Mouse (Mus musculus) megakaryocyte, embryonic 14.5 days (primary cell): ENCODE measurements around the gene Hamp. TPM values are rescaled to one million over a fixed set of nuclear protein-coding genes. Genes with fewer than 3 reads are reported as not detected.
"Not testable (repeated sequence)": the region's sequence is repeated elsewhere in the genome, so short reads cannot be mapped to it uniquely, and the experiment has no call there.

Experiments used
- H3K27me3 ChIP-seq: replicated peaks from 2 replicates; pipeline ENCODE3; 2012; ENCODE audit warnings: inconsistent platforms
- H3K36me3 ChIP-seq: replicated peaks from 2 replicates; pipeline ENCODE3; 2012; ENCODE audit warnings: low read length, inconsistent platforms, mixed read lengths
- H3K4me1 ChIP-seq: 2 replicates; pipeline ENCODE4 v1.6.1; 2012; ENCODE audit warnings: inconsistent platforms
- H3K4me3 ChIP-seq: replicated peaks from 2 replicates; pipeline ENCODE3; 2012; ENCODE audit warnings: moderate library complexity, mild to moderate bottlenecking, inconsistent platforms
- H3K9me3 ChIP-seq: 2 replicates; pipeline ENCODE4 v1.6.1; 2012; ENCODE audit warnings: inconsistent platforms
- FLI1 ChIP-seq: IDR thresholded peaks from 2 replicates; pipeline ENCODE4 v1.6.1; 2012; ENCODE audit warnings: low read length, inconsistent platforms, mixed read lengths
- GATA1 ChIP-seq: IDR thresholded peaks from 3 replicates; pipeline ENCODE4 v1.6.1; 2012; ENCODE audit warnings: mixed read lengths, low read length, inconsistent platforms, borderline replicate concordance
- polyA plus RNA-seq: library from polyadenylated mRNA; stranded (reverse); fragments of >175 nt; gene quantifications from 2 replicates; pipeline ENCODE4 v1.2.3, GENCODE M21; 2012; ENCODE audit warnings: low replicate concordance; ENCODE audit not compliant: insufficient read depth

The Hamp gene
- polyA plus RNA-seq, 1 experiment, result not detected

DNA sequence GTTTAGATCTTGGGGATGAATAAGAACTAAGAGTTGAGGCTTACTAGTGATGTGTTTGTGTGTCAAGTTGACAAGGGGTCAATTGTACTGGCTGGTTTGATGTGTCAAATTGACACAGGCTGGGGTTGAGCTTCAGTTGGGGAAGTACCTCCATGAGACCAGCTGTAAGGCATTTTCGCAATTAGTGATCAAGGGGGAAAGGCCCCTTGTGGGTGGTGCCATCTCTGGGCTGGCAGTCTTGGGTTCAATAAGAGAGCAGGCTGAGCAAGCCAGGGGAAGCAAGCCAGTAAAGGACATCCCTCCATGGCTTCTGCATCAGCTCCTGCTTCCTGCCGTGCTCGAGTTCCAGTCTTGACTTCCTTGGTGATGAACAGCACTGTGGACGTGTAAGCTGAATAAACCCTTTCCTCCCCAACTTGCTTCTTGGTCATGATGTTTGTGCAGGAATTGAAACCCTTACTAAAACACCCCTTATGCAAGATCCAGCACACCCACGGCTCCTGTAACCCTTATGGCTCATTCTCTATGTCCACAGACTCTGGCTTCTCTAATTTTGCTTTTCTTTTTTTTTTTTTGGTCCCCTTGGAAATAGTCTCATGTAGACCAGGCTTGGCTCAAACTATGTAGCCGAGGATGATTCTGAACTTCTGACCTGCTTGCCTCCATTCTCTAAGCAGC lies 8.3 kb downstream of the Hamp start:
- H3K36me3 ChIP-seq, H3K4me1 ChIP-seq, H3K9me3 ChIP-seq, H3K27me3 ChIP-seq, H3K4me3 ChIP-seq: not testable (repeated sequence)

DNA sequence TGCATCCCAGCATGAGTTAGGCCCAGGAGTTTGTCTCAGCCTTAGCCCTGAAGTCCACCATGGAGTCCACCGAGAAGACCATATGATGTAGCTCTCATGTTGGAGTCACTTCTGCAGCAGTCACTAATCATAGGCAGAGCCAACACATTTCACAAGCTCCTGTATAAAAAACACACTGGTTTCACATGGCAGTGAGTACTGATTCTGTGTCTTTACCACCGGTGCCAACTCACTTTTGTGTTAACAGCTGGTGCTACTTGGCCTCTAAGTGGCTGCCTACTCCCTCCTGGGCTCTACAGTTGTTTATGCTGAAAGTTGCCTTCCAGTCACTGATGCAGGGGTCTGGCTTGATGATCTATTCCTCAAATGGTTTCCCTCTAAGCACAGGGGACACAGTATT lies 19.3 kb downstream of the Hamp start, which contains the start of gene Hamp2:
TSS of gene Hamp2 (minus strand) at position 101 of the 400 bp plus-strand sequence.
- not testable (repeated sequence) for H3K4me1 ChIP-seq, H3K9me3 ChIP-seq, H3K36me3 ChIP-seq, H3K4me3 ChIP-seq
- H3K27me3 ChIP-seq, result peaks cover 11% of the 10 kb centered on the region

DNA sequence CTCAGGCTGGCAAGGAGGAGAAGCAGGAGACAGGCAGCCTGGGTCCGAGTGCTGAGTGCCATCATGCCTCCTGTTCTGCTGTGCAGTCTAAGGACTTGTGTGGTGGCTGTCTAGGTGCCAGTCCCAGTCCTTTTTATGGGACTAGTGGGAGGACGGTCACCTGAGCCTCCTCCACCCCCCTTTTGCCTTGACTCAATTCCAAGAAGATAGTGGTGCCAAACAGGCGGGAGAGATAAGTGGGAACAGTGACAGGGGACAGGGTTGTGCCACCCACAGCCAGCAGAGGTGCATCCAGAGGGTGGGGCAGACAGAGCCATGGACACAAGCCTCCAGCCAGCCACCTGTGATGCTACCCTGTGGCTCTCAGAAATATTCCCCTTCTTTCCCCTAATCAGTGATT lies 19.8 kb downstream of the Hamp start:
- H3K4me3 ChIP-seq, result no peak overlapping the region
- H3K4me1 ChIP-seq, result peaks cover 7% of the 10 kb centered on the region; the same call in 1 of the 2 replicates

DNA sequence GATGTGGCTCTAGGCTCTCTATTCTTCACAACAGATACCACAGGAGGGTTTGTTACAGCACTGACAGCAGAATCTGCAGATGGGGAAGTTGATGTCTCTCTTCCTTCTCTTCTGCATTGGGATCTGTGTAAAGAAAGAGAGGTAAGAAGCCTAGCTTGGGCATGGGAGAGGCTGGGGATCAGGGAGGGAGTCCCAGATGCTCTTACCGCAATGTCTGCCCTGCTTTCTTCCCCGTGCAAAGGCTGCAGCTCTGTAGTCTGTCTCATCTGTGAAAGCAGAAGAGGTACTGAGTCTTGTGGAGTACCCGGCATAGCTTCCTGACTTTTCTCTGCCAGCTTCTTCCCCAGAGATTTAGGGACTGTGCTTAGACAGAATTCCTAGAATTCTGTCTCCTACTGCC lies 21.3 kb downstream of the Hamp start:
- not testable (repeated sequence) for H3K36me3 ChIP-seq, H3K4me1 ChIP-seq, H3K9me3 ChIP-seq, H3K4me3 ChIP-seq
- H3K27me3 ChIP-seq, result peaks cover 17% of the 10 kb centered on the region

More for the DNA sequence above, 19.8 kb downstream of the Hamp start:
- H3K27me3 ChIP-seq, result peaks cover 11% of the 10 kb centered on the region
- no peak for TF ChIP-seq GATA1
- H3K9me3 ChIP-seq, result no peaks in the 10 kb centered on the region
- H3K36me3 ChIP-seq, result no peaks in the 10 kb centered on the region

DNA sequence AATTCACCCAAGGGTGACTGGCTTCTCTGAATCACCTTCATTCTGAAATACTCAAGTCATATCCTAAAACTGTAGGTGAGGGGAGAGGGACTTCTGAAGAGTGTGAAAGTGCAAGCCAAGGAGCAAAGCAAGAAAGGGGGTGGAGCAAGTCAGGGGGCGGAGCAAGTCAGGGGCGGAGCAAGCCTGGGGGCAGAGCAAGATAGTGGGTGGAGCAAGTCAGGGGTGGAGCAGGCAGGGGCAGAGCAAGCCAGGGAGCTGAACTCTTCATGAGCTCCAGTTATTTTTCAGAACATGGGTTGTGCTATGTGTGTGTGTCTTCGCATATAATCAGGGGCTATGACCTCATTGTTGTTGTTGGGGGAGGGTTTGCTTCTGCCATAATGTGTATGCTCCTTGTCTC lies 23.6 kb downstream of the Hamp start:
- H3K4me1 ChIP-seq, result peaks cover 10% of the 10 kb centered on the region
- no peaks in the 10 kb centered on the region for H3K9me3 ChIP-seq
- TF ChIP-seq GATA1, result no peak
- no peak for TF ChIP-seq FLI1
- H3K4me3 ChIP-seq, result no peak overlapping the region
- H3K27me3 ChIP-seq, result peaks cover 34% of the 10 kb centered on the region
- H3K36me3 ChIP-seq, result no peaks in the 10 kb centered on the region

DNA sequence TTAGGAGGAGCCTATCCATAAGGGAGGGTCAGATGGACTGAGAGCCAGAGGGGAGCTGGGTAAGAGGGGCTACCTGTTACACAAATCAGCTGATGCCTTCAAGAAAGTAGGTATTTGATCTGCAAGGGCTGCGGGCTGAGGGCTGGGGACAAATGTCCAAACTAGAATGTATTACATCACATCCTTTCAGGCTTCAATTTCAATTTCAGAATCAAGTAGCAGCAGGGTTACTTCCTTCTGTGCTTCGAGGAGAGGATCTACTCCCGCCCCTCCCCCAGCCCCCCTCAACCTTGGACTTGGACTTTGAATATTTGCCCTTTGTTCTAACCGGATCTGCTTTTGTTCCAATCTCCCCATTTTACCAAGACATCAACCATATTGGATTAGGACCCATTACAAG lies 26.6 kb downstream of the Hamp start:
- no peaks in the 10 kb centered on the region for H3K9me3 ChIP-seq
- no peak for TF ChIP-seq FLI1
- no peak for TF ChIP-seq GATA1
- no peaks in the 10 kb centered on the region for H3K36me3 ChIP-seq
- peaks cover 58% of the 10 kb centered on the region for H3K27me3 ChIP-seq
- H3K4me1 ChIP-seq, result peaks cover 10% of the 10 kb centered on the region
- H3K4me3 ChIP-seq, result no peak overlapping the region

DNA sequence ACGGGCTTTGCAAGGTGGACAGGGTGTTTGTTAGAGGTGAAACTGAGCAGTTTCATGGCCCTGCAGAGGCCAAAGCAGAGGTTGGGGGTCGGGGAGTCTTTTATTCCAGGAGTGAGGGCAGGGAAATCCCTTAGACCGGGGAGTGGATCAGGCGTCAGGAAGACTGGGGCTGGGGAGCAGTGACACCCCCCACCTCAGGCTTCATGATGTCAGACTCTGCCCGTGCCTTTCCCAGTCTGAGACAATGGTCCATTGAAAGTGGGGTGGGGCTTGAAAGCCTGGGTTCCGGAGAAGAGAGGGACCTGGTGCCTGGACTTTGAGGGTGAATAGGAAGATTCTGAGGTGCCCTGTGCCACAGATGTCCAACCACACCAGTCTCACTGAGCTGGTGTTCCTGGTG lies 27.1 kb downstream of the Hamp start:
- no peaks in the 10 kb centered on the region for H3K36me3 ChIP-seq
- H3K27me3 ChIP-seq, result peaks cover 60% of the 10 kb centered on the region
- peaks cover 10% of the 10 kb centered on the region for H3K4me1 ChIP-seq
- no peak overlapping the region for H3K4me3 ChIP-seq
- H3K9me3 ChIP-seq, result no peaks in the 10 kb centered on the region
- TF ChIP-seq GATA1 (no peak), FLI1 (no peak)

DNA sequence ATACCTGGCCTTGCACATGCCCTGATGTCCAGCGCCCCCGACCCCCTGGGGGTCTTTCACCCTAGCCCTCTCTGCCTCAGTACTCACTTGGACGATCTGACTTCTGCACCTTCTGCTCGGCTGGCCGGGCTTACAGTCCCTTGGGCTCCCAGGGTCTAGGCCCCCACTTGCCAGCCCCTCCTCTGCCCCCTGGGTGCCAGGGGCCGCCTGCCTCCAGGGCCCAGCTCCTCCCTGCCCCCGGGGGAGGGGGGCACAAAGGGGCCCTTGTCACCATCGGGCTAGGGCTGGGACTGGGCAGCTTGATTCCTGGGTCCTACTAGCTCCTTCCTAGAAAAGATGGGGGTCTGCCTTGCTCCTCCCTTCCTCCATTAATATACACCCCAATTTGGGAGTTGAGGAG lies 29.1 kb downstream of the Hamp start, which contains the start of gene Mag:
TSS of gene Mag (minus strand) at position 142 of the 400 bp plus-strand sequence.
- TF ChIP-seq FLI1, result no peak
- no peak for TF ChIP-seq GATA1
- H3K9me3 ChIP-seq, result no peaks in the 10 kb centered on the region
- no peaks in the 10 kb centered on the region for H3K36me3 ChIP-seq

DNA sequence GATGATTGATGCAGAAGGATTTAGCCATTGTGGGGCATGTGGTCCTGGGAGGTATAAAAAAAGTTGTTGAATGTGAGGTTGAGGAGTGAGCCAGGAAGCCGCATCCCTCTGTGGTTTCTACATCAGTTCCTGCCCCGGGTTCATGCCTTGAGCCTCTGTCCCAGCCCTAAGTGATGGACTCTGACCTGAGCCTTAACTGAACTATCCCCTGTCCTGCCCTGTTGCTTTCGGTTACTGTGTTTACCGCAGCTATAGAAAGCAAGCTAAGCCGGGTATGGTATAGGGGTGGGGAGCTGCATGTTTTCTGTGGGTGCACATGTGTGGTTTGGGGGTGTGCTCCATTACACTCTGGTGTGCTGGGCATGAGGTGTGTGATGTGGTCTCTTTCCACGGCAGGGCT lies 34.1 kb downstream of the Hamp start:
- H3K4me3 ChIP-seq, result no peak overlapping the region
- H3K27me3 ChIP-seq, result peaks cover 77% of the 10 kb centered on the region
- TF ChIP-seq GATA1, result no peak
- TF ChIP-seq FLI1, result no peak
- H3K4me1 ChIP-seq, result peaks cover 21% of the 10 kb centered on the region
- no peaks in the 10 kb centered on the region for H3K9me3 ChIP-seq
- H3K36me3 ChIP-seq, result no peaks in the 10 kb centered on the region

More for the DNA sequence above, 29.1 kb downstream of the Hamp start, which contains the start of gene Mag:
- H3K4me1 ChIP-seq, result peaks cover 10% of the 10 kb centered on the region
- peak within 1 kb of the TSS; percentile 18 for H3K4me3 ChIP-seq
- peaks cover 72% of the 10 kb centered on the region for H3K27me3 ChIP-seq

DNA sequence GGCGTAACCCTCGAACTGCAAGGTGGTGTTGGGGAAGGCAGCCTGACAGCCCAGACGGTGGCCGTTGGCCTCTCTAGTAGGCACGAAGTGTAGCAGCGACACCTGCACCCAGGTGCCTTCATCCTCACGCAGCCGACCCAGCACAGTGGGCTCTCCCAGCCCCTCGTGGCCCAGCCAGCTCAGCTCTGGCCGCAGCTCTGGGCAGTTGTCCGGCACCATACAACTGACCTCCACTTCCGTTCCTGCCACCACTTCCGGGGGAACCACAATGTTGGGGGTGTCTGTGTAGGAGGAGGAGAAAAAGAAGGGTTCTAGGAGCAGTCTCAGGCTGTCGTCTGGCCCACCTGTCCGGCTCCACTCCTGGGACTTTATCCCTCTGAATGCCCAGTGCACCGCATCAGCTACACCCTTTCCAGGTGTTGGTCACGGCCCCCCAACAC lies 34.8 kb downstream of the Hamp start:
- no peak for TF ChIP-seq FLI1
- TF ChIP-seq GATA1, result no peak
- Histone ChIP-seq H3K9me3 (no peaks in the 10 kb centered on the region), H3K27me3 (peaks cover 72% of the 10 kb centered on the region), H3K4me1 (peaks cover 21% of the 10 kb centered on the region), H3K4me3 (peak overlapping the region; percentile 86), H3K36me3 (no peaks in the 10 kb centered on the region)
